Mouse (Mus musculus): ENCODE measurements around the gene Lpin1.

DNA sequence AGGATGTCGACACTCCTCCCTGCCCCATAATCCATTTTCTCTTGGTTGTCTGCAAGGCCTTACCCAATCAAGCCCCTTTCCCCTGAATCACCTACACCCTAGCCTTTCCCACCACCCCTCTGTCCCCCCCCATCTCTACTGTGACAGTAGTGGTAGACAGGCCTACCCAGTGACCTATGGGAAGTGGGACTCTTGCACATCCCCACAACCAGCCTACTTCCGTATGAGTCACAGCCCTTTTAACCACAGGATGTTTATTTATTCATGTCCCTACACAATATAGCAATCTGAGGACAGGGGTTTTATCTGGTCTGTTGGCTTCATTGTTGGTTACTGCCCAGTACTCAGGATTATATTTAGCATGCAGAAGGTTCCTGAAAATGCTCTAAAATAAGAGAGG lies 84.6 kb downstream of the Lpin1 start:
- TF ChIP-seq CTCF (IDR thresholded peaks at IDR 0.05; ENCODE audit: low read depth) (no peak), EP300 (optimal IDR thresholded peaks at IDR 0.05) (no peak)
